Mouse (Mus musculus): ENCODE data around the gene Ttll1. TPM values are rescaled to one million over a fixed set of nuclear protein-coding genes. Genes with fewer than 3 reads are reported as not detected.

Ttll1 gene
- total RNA-seq, 2 experiments from 2014 or later, result 45.5 to 54.9 TPM

GRCm38 (mm10) chr15:83494572-83494920 is 16.1 kb downstream of the Ttll1 start:
- no peak overlapping the region for H3K4me3 ChIP-seq
- DNase-seq (ENCODE audit: extremely low spot score in 1 of 2, low spot score in 2 of 2), result no peak
- TF ChIP-seq CTCF (IDR thresholded peaks at IDR 0.05), result no peak
- intact Hi-C loops (cut with DNase I), result no loop called here
- H3K27ac ChIP-seq, result no peak overlapping the region

- Histone ChIP-seq H3K27ac (no peak overlapping the region), H3K4me3 (no peak overlapping the region)
- no peak for TF ChIP-seq CTCF (IDR thresholded peaks at IDR 0.05)
- intact Hi-C loops (cut with DNase I), result no loop called here
- no peak for DNase-seq (ENCODE audit: extremely low spot score in 1 of 2, low spot score in 2 of 2)
These were observed 16.7 kb downstream of the Ttll1 start for GRCm38 (mm10) chr15:83493856-83494571.

DNA sequence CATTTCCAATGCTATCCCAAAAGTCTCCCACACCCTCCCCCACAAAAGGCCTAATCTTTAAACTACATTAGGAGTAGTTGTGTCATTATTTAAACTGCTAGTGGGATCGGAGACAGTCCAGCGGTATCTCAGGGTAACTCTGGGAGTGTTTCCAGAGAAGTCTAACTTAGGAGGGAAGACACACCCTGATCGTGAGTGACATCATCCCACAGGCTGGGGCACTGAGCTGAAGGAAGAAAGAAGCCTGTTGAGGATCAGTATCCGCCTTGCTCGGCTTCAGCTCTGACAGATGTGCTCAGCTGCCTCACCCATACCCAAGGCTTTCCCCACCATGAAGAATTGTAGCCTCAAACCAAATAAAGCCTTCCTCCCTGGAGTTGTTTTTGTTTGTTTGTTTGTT is 18.8 kb downstream of the Ttll1 start:
- Histone ChIP-seq H3K27ac (no peak overlapping the region), H3K4me3 (no peak overlapping the region)
- DNase-seq (ENCODE audit: extremely low spot score in 1 of 2, low spot score in 2 of 2), result no peak
- intact Hi-C loops (cut with DNase I), result no loop called here
- TF ChIP-seq CTCF (IDR thresholded peaks at IDR 0.05), result no peak

- no peak for DNase-seq (ENCODE audit: extremely low spot score in 1 of 2, low spot score in 2 of 2)
These were observed 21.2 kb downstream of the Ttll1 start for GRCm38 (mm10) chr15:83489471-83489870.

GRCm38 (mm10) chr15:83487477-83488115 is 23.1 kb downstream of the Ttll1 start:
- DNase-seq (ENCODE audit: extremely low spot score in 1 of 2, low spot score in 2 of 2), result no peak
- TF ChIP-seq CTCF (IDR thresholded peaks at IDR 0.05), result no peak
- Histone ChIP-seq H3K27ac (no peak overlapping the region), H3K4me3 (no peak overlapping the region)
- intact Hi-C loops (cut with DNase I), result no loop called here

More at GRCm38 (mm10) chr15:83489471-83489870, 21.2 kb downstream of the Ttll1 start:
- Histone ChIP-seq H3K27ac (no peak overlapping the region), H3K4me3 (no peak overlapping the region)
- intact Hi-C loops (cut with DNase I), result no loop called here
- no peak for TF ChIP-seq CTCF (IDR thresholded peaks at IDR 0.05)

DNA sequence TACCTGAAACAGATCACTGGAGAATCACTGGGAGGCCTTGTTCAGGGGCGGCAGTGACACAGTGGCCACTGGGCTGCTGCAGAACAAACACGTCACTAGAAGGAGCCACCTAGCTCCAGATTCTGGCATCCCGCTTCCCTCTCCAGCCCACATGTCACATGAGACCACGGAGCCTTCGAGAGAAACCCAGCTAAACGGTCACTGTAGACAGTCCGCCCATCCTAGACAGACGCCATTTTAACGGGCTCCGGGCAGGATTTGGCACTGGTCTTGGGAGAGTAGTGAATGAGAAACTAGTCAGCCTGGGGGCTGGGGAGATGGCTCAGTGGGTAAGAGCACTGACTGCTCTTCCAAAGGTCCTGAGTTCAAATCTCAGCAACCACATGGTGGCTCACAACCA is 26.4 kb downstream of the Ttll1 start:
- DNase-seq (ENCODE audit: extremely low spot score in 1 of 2, low spot score in 2 of 2), result no peak
- Histone ChIP-seq H3K4me3 (no peak overlapping the region), H3K27ac (no peak overlapping the region)
- intact Hi-C loops (cut with DNase I), result no loop called here
- TF ChIP-seq CTCF (IDR thresholded peaks at IDR 0.05), result no peak

DNA sequence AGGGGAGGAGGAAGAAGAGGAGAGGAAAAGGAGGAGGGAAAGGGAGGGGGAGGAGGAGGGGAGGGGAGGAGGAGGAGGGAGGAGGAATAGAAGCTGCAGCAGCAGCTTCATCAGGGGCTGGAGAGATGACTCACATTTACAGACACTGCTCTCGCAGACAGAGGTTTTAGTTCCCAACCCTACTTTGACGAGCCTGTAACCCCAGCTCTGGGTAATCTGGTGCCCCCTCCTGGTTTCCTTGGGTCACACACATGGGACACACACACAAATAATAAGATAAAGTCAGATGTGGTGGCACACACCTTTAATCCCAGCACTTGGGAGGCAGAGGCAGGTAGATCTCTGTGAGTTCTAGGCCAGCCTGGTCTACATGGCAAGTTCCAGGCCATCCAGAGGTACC is 27.2 kb downstream of the Ttll1 start:
- Histone ChIP-seq H3K27ac (no peak overlapping the region), H3K4me3 (no peak overlapping the region)
- peak; percentile 39 for TF ChIP-seq CTCF (IDR thresholded peaks at IDR 0.05)
- no peak for DNase-seq (ENCODE audit: extremely low spot score in 1 of 2, low spot score in 2 of 2)
- intact Hi-C loops (cut with DNase I), result no loop called here

- no peak for DNase-seq (ENCODE audit: extremely low spot score in 1 of 2, low spot score in 2 of 2)
- intact Hi-C loops (cut with DNase I), result no loop called here
- no peak overlapping the region for H3K4me3 ChIP-seq
- TF ChIP-seq CTCF (IDR thresholded peaks at IDR 0.05), result no peak
- H3K27ac ChIP-seq, result no peak overlapping the region
These were observed 28.0 kb downstream of the Ttll1 start for GRCm38 (mm10) chr15:83482645-83483224.

- no peak for TF ChIP-seq CTCF (IDR thresholded peaks at IDR 0.05)
These were observed 29.4 kb downstream of the Ttll1 start for GRCm38 (mm10) chr15:83481236-83481780.

GRCm38 (mm10) chr15:83479818-83480217 is 30.9 kb downstream of the Ttll1 start:
- no peak overlapping the region for H3K4me3 ChIP-seq
- H3K27ac ChIP-seq, result no peak overlapping the region
- TF ChIP-seq CTCF (IDR thresholded peaks at IDR 0.05), result no peak
- no peak for DNase-seq (ENCODE audit: extremely low spot score in 1 of 2, low spot score in 2 of 2)
- intact Hi-C loops (cut with DNase I), result no loop called here

More at GRCm38 (mm10) chr15:83481236-83481780, 29.4 kb downstream of the Ttll1 start:
- DNase-seq (ENCODE audit: extremely low spot score in 1 of 2, low spot score in 2 of 2), result no peak
- intact Hi-C loops (cut with DNase I), result no loop called here
- H3K27ac ChIP-seq, result no peak overlapping the region
- no peak overlapping the region for H3K4me3 ChIP-seq

- no peak for TF ChIP-seq CTCF (IDR thresholded peaks at IDR 0.05)
- DNase-seq (ENCODE audit: extremely low spot score in 1 of 2, low spot score in 2 of 2), result no peak
- no peak overlapping the region for H3K27ac ChIP-seq
- intact Hi-C loops (cut with DNase I), result no loop called here
- H3K4me3 ChIP-seq, result no peak overlapping the region
These were observed 32.6 kb downstream of the Ttll1 start for GRCm38 (mm10) chr15:83478096-83478495.

- Histone ChIP-seq H3K4me3 (no peak overlapping the region), H3K27ac (no peak overlapping the region)
- TF ChIP-seq CTCF (IDR thresholded peaks at IDR 0.05), result no peak
- intact Hi-C loops (cut with DNase I), result no loop called here
- no peak for DNase-seq (ENCODE audit: extremely low spot score in 1 of 2, low spot score in 2 of 2)
These were observed 34.0 kb downstream of the Ttll1 start for GRCm38 (mm10) chr15:83476593-83477273.
